Mouse (Mus musculus) lung, embryonic 16.5 days (tissue): Measurements from ENCODE around the gene Pik3r6. TPM values are rescaled to one million over a fixed set of nuclear protein-coding genes. Genes with fewer than 3 reads are reported as not detected.

Source experiments
- ATAC-seq: fragments of 200-750 bp; cut with Nextera tagmentation; 2 replicates; pipeline ENCODE4 v1.8.0; 2017; ENCODE audit warnings: low read depth, mild to moderate bottlenecking, moderate library complexity
- H3K27ac ChIP-seq: fragments of 300-500 bp; sonication (generic); 2 replicates; pipeline ENCODE4 v1.5.1; 2014; ENCODE audit warnings: mild to moderate bottlenecking, control low read depth, low read length
- H3K27me3 ChIP-seq: fragments of 300-500 bp; sonication (generic); 2 replicates; pipeline ENCODE4 v1.6.1; 2014; ENCODE audit warnings: low read depth, low read length, mixed read lengths; ENCODE audit not compliant: control insufficient read depth, insufficient read depth
- H3K36me3 ChIP-seq: fragments of 300-500 bp; sonication (generic); 2 replicates; pipeline ENCODE4 v1.6.1; 2014; ENCODE audit warnings: low read length; ENCODE audit not compliant: control insufficient read depth, insufficient read depth
- H3K4me1 ChIP-seq: fragments of 300-500 bp; sonication (generic); replicated peaks from 2 replicates; pipeline ENCODE4 v1.6.1; 2014; ENCODE audit warnings: low read length, mixed read lengths; ENCODE audit not compliant: control insufficient read depth, insufficient read depth
- H3K4me2 ChIP-seq: fragments of 300-500 bp; sonication (generic); 2 replicates; pipeline ENCODE4 v1.6.1; 2014; ENCODE audit warnings: low read depth, low read length, control low read depth
- H3K4me3 ChIP-seq: fragments of 300-500 bp; sonication (generic); 2 replicates; pipeline ENCODE4 v1.5.1; 2014; ENCODE audit warnings: mild to moderate bottlenecking, low read length, control low read depth
- H3K9ac ChIP-seq: fragments of 300-500 bp; sonication (generic); 2 replicates; pipeline ENCODE4 v1.6.1; 2014; ENCODE audit warnings: low read length, control low read depth
- H3K9me3 ChIP-seq: fragments of 300-500 bp; sonication (generic); 2 replicates; pipeline ENCODE4 v1.6.1; 2016; ENCODE audit warnings: low read length; ENCODE audit not compliant: control insufficient read depth
- WGBS: fragments of 180-500 bp; shearing (Covaris S2); extraction: QIAGEN DNeasy Blood & Tissue Kit; methylation state at CpG from one replicate; pipeline ENCODE4 v1.1.7; 2014; 5-methylcytosine and 5-hydroxymethylcytosine counted together
- polyA plus RNA-seq: library from polyadenylated mRNA; unstranded; fragments of >200 nt; fragmentation: Nextera tagmentation; extraction: Ambion mirVana; gene quantifications from 2 replicates; pipeline ENCODE4 v1.2.1, GENCODE M21; 2015

Pik3r6 gene
- polyA plus RNA-seq, 1 experiment from 2014 or later = 6.0 TPM

- H3K4me1 ChIP-seq = no peaks in the 10 kb centered on the region
- H3K36me3 ChIP-seq = no peaks in the 10 kb centered on the region
- H3K9me3 ChIP-seq = no peaks in the 10 kb centered on the region
- no peak overlapping the region for H3K9ac ChIP-seq
- H3K4me2 ChIP-seq = no peak overlapping the region
- no peak overlapping the region for H3K27ac ChIP-seq
- H3K4me3 ChIP-seq = no peak overlapping the region
- no peaks in the 10 kb centered on the region for H3K27me3 ChIP-seq
- WGBS = 44% methylated on average over 6 of the region's 6 CpGs
- no peak for ATAC-seq
Observed at GRCm38 (mm10) chr11:68483213-68483612, 19.6 kb upstream of the Pik3r6 start.

- H3K27ac ChIP-seq = no peak overlapping the region
- no peak overlapping the region for H3K4me2 ChIP-seq
- no peaks in the 10 kb centered on the region; the same call in 1 of the 2 replicates for H3K4me1 ChIP-seq
- no peaks in the 10 kb centered on the region for H3K36me3 ChIP-seq
- H3K4me3 ChIP-seq = no peak overlapping the region
- 61% methylated on average over 3 of the region's 3 CpGs for WGBS
- no peaks in the 10 kb centered on the region for H3K9me3 ChIP-seq
- no peak overlapping the region for H3K9ac ChIP-seq
- no peak for ATAC-seq
- no peaks in the 10 kb centered on the region for H3K27me3 ChIP-seq
Observed at GRCm38 (mm10) chr11:68484431-68484830, 18.4 kb upstream of the Pik3r6 start.

GRCm38 (mm10) chr11:68485206-68485942 lies 17.4 kb upstream of the Pik3r6 start:
- no peaks in the 10 kb centered on the region for H3K27me3 ChIP-seq
- no peak for ATAC-seq
- H3K9me3 ChIP-seq = no peaks in the 10 kb centered on the region
- 26% methylated on average over 8 of the region's 8 CpGs for WGBS
- H3K4me2 ChIP-seq = no peak overlapping the region
- no peaks in the 10 kb centered on the region for H3K36me3 ChIP-seq
- no peaks in the 10 kb centered on the region; the same call in 1 of the 2 replicates for H3K4me1 ChIP-seq
- no peak overlapping the region for H3K9ac ChIP-seq
- H3K4me3 ChIP-seq = no peak overlapping the region
- no peak overlapping the region for H3K27ac ChIP-seq

GRCm38 (mm10) chr11:68486093-68486492 lies 16.7 kb upstream of the Pik3r6 start:
- no peaks in the 10 kb centered on the region for H3K9me3 ChIP-seq
- no peaks in the 10 kb centered on the region for H3K27me3 ChIP-seq
- H3K27ac ChIP-seq = no peak overlapping the region
- WGBS = 89% methylated on average over 3 of the region's 3 CpGs
- ATAC-seq = no peak
- no peak overlapping the region for H3K4me3 ChIP-seq
- no peak overlapping the region for H3K9ac ChIP-seq
- H3K4me1 ChIP-seq = no peaks in the 10 kb centered on the region; the same call in 1 of the 2 replicates
- no peak overlapping the region for H3K4me2 ChIP-seq
- no peaks in the 10 kb centered on the region for H3K36me3 ChIP-seq

GRCm38 (mm10) chr11:68487720-68488119 lies 15.1 kb upstream of the Pik3r6 start:
- Histone ChIP-seq H3K4me3 (no peak overlapping the region), H3K9me3 (no peaks in the 10 kb centered on the region), H3K36me3 (no peaks in the 10 kb centered on the region), H3K4me1 (no peaks in the 10 kb centered on the region; the same call in 1 of the 2 replicates), H3K27ac (peak overlapping the region; percentile 73), H3K4me2 (no peak overlapping the region), H3K9ac (no peak overlapping the region), H3K27me3 (no peaks in the 10 kb centered on the region)
- ATAC-seq = peak; percentile 40
- WGBS = 59% methylated on average over 10 of the region's 10 CpGs

GRCm38 (mm10) chr11:68488256-68488824 lies 14.5 kb upstream of the Pik3r6 start:
- peaks cover under 1% of the 10 kb centered on the region for H3K4me1 ChIP-seq
- H3K4me2 ChIP-seq = no peak overlapping the region
- H3K27me3 ChIP-seq = no peaks in the 10 kb centered on the region
- no peak overlapping the region for H3K9ac ChIP-seq
- ATAC-seq = peak; percentile 68
- WGBS = 39% methylated on average over 6 of the region's 6 CpGs
- H3K4me3 ChIP-seq = no peak overlapping the region
- H3K36me3 ChIP-seq = no peaks in the 10 kb centered on the region
- H3K9me3 ChIP-seq = no peaks in the 10 kb centered on the region
- H3K27ac ChIP-seq = peak overlapping the region; percentile 73

GRCm38 (mm10) chr11:68489236-68489635 lies 13.6 kb upstream of the Pik3r6 start:
- Histone ChIP-seq H3K27me3 (no peaks in the 10 kb centered on the region), H3K9me3 (no peaks in the 10 kb centered on the region), H3K27ac (no peak overlapping the region), H3K4me3 (no peak overlapping the region), H3K36me3 (no peaks in the 10 kb centered on the region), H3K4me1 (peaks cover 4% of the 10 kb centered on the region), H3K9ac (no peak overlapping the region), H3K4me2 (no peak overlapping the region)
- ATAC-seq = no peak
- WGBS = 39% methylated on average over 2 of the region's 2 CpGs

- peaks cover 4% of the 10 kb centered on the region for H3K4me1 ChIP-seq
- no peak overlapping the region for H3K9ac ChIP-seq
- H3K36me3 ChIP-seq = no peaks in the 10 kb centered on the region
- no peak for ATAC-seq
- no peaks in the 10 kb centered on the region for H3K9me3 ChIP-seq
- H3K27ac ChIP-seq = no peak overlapping the region
- 80% methylated on average over 11 of the region's 11 CpGs for WGBS
- no peaks in the 10 kb centered on the region for H3K27me3 ChIP-seq
- no peak overlapping the region for H3K4me2 ChIP-seq
- no peak overlapping the region for H3K4me3 ChIP-seq
Observed at GRCm38 (mm10) chr11:68492592-68492991, 10.2 kb upstream of the Pik3r6 start.

- no peak overlapping the region for H3K27ac ChIP-seq
- H3K4me3 ChIP-seq = no peak overlapping the region
- peaks cover 4% of the 10 kb centered on the region for H3K4me1 ChIP-seq
- no peaks in the 10 kb centered on the region for H3K9me3 ChIP-seq
- no peak overlapping the region for H3K9ac ChIP-seq
- H3K36me3 ChIP-seq = no peaks in the 10 kb centered on the region
- peak; percentile 26; the same call in 1 of the 2 replicates for ATAC-seq
- WGBS = 43% methylated on average over 5 of the region's 5 CpGs
- H3K4me2 ChIP-seq = no peak overlapping the region
- no peaks in the 10 kb centered on the region for H3K27me3 ChIP-seq
Observed at GRCm38 (mm10) chr11:68493760-68494159, 9.1 kb upstream of the Pik3r6 start.
